Mouse (Mus musculus) macrophage (primary cell): ENCODE data around the gene Slc35f5. TPM values are rescaled to one million over a fixed set of nuclear protein-coding genes. Genes with fewer than 3 reads are reported as not detected.

ENCODE experiments used
- H3K27ac ChIP-seq: fragments of 350-480 bp; formaldehyde crosslinking; 2 replicates; pipeline ENCODE4 v1.9.0; 2021
- H3K36me3 ChIP-seq: fragments of 350-480 bp; formaldehyde crosslinking; 2 replicates; pipeline ENCODE4 v1.9.0; 2021; ENCODE audit errors: inconsistent target
- H3K4me3 ChIP-seq: fragments of 350-480 bp; formaldehyde crosslinking; 2 replicates; pipeline ENCODE4 v1.9.0; 2021; ENCODE audit errors: inconsistent target
- H3K79me2 ChIP-seq: fragments of 350-480 bp; formaldehyde crosslinking; 2 replicates; pipeline ENCODE4 v1.9.0; 2021; ENCODE audit errors: inconsistent target
- WGBS: methylation state at CpG from one replicate; pipeline ENCODE4 v1.1.7; 2026; ENCODE audit warnings: inconsistent platforms; ENCODE audit not compliant: missing documents; 5-methylcytosine and 5-hydroxymethylcytosine counted together
- polyA plus RNA-seq: library from polyadenylated mRNA; stranded (reverse); fragments of 250-400 nt; gene quantifications from 3 replicates; pipeline ENCODE4 v1.2.4, GENCODE M21; 2018; ENCODE audit warnings: inconsistent platforms

The Slc35f5 gene
- polyA plus RNA-seq, 1 experiment from 2014 or later, result 38.8 TPM

- Histone ChIP-seq H3K4me3 (no peak overlapping the region), H3K79me2 (no peaks in the 10 kb centered on the region), H3K27ac (no peak overlapping the region), H3K36me3 (no peaks in the 10 kb centered on the region)
- 96% methylated on average over 8 of the region's 8 CpGs for WGBS
These were observed 79.3 kb downstream of the Slc35f5 start for GRCm38 (mm10) chr1:125639501-125640253.

- Histone ChIP-seq H3K36me3 (no peaks in the 10 kb centered on the region), H3K27ac (no peak overlapping the region), H3K79me2 (no peaks in the 10 kb centered on the region), H3K4me3 (no peak overlapping the region)
- 42% methylated on average over 1 of the region's 1 CpGs for WGBS
These were observed 83.2 kb downstream of the Slc35f5 start for GRCm38 (mm10) chr1:125643643-125644042.

Other genes starting within 250 kb of the Slc35f5 start
- gene Actr3, start 124.9 kb upstream of the Slc35f5 start, polyA plus RNA-seq, result 655 to 1,117 TPM (median 796 TPM) in 3 replicates
- not detected in 3 replicates for gene Gpr39, start 116.4 kb downstream of the Slc35f5 start, polyA plus RNA-seq